Mouse (Mus musculus): Measurements from ENCODE around the gene Hsp90aa1.
"Not testable (repeated sequence)": the region's sequence is repeated elsewhere in the genome, so short reads cannot be mapped to it uniquely, and the experiment has no call there.

The Hsp90aa1 gene

DNA sequence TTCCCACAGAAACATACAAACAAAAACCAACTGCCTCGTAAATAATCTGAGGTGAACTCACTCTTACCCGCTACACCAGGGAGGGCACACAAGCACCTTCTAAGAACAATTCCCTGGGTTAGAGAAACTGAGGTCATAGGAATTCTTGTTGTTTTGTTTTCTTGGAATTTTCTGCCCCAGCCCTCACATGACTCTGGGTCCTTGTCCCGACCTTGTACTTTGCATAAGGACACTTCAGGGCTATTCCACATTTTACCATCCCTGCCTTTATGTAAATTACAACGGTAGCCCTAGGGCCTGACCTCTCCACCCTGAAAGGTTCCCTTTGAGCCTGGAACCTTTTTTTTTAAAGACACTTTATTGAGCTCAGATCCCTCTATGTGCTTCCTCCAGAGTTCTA, at the start of gene Hsp90aa1:
Gene Hsp90aa1, minus strand, starts transcription at position 173 of the 400 bp plus-strand sequence.
- no peak for DNase-seq

- DNase-seq: no peak
These were observed 48.4 kb upstream of the Hsp90aa1 start for GRCm38 (mm10) chr12:110750770-110751439.

- DNase-seq: peak; percentile 31 to 38
These were observed 35.8 kb upstream of the Hsp90aa1 start for GRCm38 (mm10) chr12:110738158-110738921.

GRCm38 (mm10) chr12:110737170-110738157, 34.9 kb upstream of the Hsp90aa1 start, which contains the start of gene Wdr20:
Gene Wdr20, plus strand, starts transcription at chr12:110737944.
- DNase-seq: peak; percentile 99

DNA sequence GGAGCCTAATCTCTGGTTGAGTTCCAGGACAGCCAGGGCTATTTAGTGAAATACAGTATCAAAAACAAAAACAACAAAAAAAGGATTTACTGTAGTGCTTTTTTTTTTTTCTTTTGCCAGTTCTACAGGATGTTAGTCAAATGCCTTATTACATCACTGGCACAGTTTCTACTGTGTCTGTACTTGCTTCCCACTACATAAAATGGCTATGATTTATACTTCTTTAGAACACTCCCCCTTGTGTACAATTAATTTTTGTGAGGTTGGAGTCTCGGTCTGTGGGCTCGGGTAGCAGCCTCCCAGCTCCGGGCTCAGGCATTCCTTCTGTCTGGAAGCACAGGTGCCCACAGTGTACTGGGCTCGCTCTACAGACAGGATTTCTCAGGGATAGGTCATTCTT, 34.1 kb upstream of the Hsp90aa1 start:
- no peak for DNase-seq

- DNase-seq: not testable (repeated sequence)
These were observed 30.7 kb upstream of the Hsp90aa1 start for GRCm38 (mm10) chr12:110733254-110733653.

DNA sequence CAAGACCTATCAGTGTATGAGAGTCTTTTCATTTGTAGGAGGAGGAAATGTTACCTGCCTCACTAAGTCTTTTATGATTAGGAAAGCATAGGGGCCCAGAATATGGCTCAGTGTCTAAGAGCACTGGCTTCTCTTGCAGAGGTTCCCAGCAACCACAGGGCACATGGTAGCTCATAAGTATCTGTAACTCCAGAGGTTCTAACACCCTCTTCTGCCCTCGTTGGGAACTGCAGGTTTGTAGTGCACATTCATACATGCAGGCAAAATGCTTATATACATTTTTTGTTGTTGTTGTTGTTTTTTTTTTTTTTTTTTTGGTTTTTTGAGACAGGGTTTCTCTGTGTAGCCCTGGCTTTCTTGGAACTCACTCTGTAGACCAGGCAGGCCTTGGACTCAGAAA, 23.9 kb upstream of the Hsp90aa1 start:
- DNase-seq: no peak

- no peak for DNase-seq
These were observed 23.0 kb upstream of the Hsp90aa1 start for GRCm38 (mm10) chr12:110725489-110725888.

DNA sequence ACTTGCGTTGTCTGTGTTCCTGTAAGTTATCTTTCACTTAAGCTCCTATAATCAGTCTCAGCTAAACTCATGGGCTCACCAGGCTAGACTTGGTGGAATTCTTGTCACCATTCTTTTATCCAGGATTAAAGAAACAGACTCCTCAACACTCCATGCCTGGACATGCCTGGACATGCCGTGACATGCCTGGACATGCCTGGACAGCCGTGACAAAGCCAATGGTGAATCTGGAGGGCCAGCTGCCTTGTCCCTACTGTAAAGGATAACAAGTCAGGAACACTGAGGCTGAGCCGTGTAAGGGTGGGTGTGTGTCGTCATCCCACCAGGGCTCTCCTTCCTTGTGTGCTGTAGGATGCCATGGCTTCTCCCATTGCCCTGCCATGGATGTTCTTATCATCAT, 22.5 kb upstream of the Hsp90aa1 start:
- DNase-seq: no peak

GRCm38 (mm10) chr12:110716004-110716403, 13.5 kb upstream of the Hsp90aa1 start:
- no peak for DNase-seq

DNA sequence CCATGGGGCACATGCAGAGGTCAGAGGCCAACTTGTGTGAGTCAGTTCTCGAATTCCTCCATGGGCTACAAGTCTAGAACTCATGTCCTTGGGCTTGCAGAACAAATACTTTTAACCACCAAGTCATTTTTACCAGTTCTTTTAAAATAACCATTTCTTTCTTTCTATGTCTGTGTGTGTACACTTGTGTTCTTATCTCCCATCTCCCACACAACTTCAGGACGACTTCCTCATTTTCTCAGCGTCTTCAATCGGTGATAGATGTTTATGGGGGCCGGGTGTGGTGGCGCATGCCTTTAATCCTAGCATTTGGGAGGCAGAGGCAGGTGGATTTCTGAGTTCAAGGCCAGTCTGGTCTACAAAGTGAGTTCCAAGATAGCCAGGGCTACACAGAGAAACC, 11.7 kb upstream of the Hsp90aa1 start:
- DNase-seq: no peak

DNA sequence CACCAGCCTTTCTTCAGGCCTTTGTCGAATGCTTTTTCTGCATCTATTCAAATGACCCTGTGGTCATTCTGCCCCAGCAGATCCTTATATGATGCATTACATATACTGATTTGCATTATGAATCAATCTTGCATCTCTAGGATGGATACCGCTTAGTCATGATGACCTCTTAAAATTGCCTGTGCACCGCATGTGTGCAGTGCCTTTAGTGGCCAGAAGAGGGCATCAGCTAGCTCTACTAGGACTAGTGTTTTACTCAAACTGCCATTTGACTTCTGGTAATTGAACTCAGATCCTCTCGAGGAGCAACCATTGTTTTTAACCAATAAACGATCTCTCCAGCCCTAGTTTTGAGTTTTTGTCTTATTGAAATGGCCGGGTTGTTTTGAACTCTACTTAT, 11.3 kb upstream of the Hsp90aa1 start:
- no peak for DNase-seq

GRCm38 (mm10) chr12:110711270-110711669, 8.7 kb upstream of the Hsp90aa1 start:
- no peak for DNase-seq

DNA sequence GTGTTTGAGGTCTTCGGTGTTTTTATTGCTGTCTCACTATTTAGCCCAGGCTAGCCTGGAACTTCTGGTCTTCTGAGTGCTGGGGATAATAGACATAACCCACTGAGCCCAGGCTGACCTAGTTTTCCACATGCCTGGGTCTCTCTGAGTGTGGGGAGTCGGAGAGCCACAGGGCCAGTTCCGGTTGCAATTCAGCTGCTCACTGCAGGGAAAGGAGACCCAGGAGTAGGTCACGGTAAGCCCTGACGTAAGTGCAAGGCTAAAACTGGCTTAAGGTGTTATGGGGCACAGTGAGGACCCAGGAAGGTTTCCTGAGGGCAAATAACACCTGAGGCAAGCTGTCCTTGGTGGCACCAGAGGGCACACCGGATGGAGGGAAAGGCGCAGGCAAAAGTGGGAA, 4.9 kb upstream of the Hsp90aa1 start:
- DNase-seq: no peak

DNA sequence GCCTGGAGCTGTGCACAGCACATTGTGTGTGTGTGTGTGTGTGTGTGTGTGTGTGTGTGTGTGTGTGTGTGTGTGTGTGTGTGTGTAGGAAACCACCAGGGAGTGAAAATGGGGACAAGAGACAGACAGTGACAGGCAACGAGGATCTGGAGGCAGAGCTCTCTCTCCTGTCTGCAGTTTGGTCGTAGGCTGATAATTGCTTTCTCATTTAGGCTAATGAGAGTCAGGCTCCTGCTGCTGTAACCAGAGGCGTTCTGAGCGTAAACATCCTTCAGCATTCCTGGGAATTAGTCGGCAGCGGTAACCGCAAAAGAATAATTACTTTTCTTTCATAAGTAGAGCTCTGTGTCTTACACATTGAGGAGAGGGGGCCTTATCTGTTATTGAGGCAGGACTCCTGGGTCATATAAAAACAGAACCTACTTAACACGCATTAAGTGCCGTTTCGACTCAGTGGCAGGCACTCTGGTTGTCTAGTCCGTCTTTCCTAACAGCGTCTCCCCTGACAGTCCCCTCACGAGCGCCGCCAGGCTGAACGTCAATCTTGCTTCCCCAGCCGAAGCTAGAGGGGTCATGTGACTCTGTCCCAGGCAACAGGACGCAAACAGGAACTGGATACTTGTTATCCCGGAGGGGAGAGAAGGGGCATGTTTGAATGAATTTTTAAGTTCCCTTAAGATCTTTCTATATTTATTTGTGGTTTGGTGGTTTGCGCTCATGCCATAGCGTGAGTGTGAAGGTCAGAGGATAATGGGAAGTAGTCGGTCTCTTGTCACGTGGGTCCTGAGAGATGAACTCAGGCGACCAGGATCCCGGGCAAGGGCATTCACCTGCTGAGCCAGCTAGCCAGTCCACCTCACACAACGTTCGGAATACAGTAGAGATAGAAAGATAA, 4.1 kb upstream of the Hsp90aa1 start:
- DNase-seq: peak; percentile 31 to 34

- DNase-seq: not testable (repeated sequence)
These were observed 2.9 kb upstream of the Hsp90aa1 start for GRCm38 (mm10) chr12:110705419-110705818.

- no peak for DNase-seq
These were observed 1.2 kb upstream of the Hsp90aa1 start for GRCm38 (mm10) chr12:110703682-110704081.

GRCm38 (mm10) chr12:110703008-110703471, 512 bp upstream of the Hsp90aa1 start:
- peak; percentile 82 to 83 for DNase-seq

DNA sequence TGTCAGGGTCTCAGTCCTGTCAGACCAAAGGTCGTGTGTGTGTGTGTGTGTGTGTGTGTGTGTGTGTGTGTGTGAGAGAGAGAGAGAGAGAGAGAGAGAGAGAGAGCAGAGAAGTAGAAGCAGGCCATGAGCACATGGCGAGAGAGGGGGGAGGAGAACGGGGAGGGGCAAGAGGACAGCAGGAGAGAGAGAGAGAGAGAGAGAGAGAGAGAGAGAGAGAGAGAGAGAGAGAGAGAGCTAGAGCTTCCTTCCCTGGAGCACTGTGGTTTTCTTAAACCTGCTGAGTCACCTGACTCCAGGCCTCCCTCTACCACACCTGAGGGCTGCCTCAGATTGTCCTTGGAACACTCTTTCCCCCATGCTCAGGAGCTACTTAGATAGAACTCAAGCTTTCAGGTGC, 1.2 kb downstream of the Hsp90aa1 start:
- DNase-seq: not testable (repeated sequence)

DNA sequence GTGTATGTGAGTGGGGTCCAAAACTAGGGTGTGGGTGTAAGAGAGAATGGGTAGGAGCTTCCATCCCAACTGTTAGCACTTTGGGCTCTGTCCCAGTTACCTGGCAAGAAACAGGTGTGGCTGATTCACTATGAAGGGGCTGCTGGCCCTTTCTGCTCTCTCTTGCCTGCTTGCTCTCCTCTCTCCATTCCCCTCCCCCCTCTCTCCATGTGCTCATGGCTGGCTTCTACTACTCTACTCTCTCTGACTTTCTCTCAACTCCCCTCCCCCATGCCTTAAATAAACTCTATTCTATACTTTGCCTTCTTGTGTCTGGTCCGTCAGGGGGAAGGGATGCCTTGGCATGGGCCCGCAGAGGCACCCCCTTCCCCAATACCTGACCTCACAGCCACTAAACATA, 1.8 kb downstream of the Hsp90aa1 start:
- DNase-seq: no peak

DNA sequence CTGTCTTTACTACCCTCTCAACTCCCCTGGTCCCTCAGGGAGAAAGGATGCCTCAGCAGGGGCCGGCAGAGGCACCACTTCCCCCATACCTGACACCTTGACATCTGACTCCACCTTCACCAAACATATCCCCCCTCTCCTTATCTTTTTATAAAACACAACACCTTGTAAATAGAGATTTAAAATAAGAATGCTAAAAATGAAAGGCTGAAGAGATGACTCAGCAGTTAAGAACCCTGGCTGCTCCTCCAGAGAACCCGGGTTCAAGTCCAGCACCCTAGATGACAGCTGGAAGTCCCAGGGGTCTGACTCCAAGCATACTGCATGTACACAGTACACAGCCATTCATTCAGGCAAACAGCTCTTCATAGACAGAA, 3.4 kb downstream of the Hsp90aa1 start:
- no peak for DNase-seq

Data from cerebellum, postnatal 36 days (tissue).